Mouse (Mus musculus): ENCODE data around the gene Srpk2.
"Not testable (repeated sequence)": the region's sequence is repeated elsewhere in the genome, so short reads cannot be mapped to it uniquely, and the experiment has no call there.

Srpk2 gene

DNA sequence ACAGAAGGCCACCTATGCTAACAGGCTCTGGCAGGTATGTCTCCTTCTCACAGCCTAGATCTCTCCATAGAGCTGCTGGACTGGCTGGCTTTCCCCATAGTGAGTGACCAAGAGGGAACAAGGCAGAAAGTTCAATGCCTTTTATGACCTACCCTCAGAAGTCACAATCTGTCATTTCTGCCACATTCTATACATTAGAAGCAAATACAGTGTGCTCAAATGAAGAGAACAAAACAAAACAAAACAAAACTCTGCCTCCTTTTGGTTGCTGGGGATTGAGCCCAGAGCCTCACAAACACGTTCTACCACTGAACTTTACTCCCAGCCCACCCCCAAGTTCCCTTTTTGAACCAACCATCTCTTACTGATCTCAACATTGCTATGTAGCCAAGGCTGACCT lies at the start of gene Srpk2:
Gene Srpk2 (minus strand): TSS at position 101 of the 400 bp plus-strand sequence.
- in situ Hi-C loops (cut with MboI; ENCODE audit: low pct_unique_long_range_greater_than_20kb in 1 of 2, low sequenced_read_pairs in 2 of 2, unreplicated experiment in 1 of 2) = loop anchor here in 1 of 2 experiments (25.0 kb wide), 1 partner anchor 422 kb away; no protein-coding TSS in a partner anchor

DNA sequence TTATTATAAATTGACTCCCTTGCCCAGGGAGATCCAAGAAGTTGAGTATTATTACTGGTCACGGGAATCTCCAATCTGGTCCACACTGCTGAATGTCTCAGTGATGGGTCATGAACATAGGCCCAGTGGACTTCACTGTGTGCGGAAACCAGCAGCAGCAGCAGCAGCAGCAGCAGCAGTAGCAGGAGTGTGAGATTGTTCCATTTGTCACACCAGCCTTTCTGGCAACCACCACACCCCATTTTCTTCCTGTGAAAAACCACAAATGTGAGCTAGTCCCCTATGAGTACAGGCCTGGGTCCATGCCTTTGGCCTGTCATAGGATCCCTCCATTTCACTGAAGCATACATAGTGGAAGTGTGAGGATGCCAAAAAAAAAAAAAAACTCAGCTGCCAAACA lies 37.5 kb upstream of the Srpk2 start:
- in situ Hi-C loops (cut with MboI; ENCODE audit: low pct_unique_long_range_greater_than_20kb in 1 of 2, low sequenced_read_pairs in 2 of 2, unreplicated experiment in 1 of 2) = no loop called here

DNA sequence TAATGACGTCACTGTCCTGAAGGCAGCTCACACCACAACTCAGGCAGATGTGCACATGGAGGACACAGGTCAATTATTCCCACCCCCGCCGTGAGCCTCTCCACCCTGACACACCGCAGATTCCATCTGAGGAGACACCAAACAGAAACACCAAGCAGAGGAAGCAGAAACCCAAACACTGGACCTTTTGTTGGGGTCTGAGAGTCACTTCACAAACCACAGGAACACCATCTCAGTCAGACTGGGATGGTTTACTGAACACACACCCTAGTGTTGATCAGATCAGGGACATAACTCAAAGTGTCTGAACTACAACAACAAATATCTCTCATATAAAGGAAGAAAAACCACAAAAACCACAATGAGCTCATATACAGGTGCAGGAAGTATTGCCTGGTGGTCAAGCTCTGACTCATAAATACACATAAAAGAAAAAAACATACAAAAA lies 34.5 kb upstream of the Srpk2 start:
- in situ Hi-C loops (cut with MboI; ENCODE audit: low pct_unique_long_range_greater_than_20kb in 1 of 2, low sequenced_read_pairs in 2 of 2, unreplicated experiment in 1 of 2) = no loop called here

DNA sequence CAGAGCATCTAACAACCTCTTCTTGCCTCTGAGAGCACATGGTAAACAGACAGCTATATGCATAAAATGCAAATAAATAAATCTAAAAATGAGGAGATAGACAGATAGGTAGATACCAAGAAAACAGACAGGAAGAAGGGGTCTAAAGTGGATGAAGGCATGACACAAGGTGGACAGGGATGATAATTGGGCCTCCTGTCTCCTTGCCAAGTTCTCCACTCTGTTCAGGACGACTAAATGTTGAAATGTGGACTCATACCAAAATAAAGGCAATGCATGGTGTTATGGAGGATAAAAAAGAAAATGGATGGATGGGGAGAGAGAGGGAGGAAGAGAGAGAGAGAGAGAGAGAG lies 33.7 kb upstream of the Srpk2 start:
- in situ Hi-C loops (cut with MboI; ENCODE audit: low pct_unique_long_range_greater_than_20kb in 1 of 2, low sequenced_read_pairs in 2 of 2, unreplicated experiment in 1 of 2) = no loop called here

DNA sequence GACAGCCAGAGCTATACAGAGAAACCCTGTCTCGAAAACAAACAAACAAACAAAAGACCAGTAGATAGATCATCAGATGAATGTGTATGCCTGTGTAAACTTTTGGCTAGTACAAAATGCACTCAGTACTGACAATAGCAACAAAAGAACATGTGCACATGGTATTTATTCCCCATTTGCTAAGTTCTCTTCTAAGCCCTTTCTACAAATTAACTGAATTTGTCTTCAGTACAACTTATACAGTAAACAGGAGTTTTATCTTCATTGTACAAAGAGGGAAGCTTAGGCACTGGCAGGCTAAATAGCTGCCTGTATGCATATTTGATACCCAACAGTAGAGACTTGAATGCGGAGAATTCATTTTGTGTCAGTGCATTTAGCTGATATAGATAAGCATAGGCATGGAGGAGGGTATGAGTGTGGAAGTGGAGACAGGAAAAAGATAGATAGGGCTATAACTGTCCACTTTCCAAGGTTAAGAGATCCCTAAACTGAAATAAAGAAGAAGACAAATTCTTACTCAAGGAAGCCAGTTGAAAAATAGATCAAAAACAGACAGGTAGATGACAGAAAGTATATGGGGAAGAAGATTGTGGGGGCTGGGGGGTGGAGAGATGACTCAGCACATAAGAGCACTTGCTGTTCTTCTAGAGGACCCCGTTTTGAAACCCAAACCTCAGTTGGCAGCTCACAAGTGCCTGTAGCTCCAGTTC lies 33.2 kb upstream of the Srpk2 start:
- in situ Hi-C loops (cut with MboI; ENCODE audit: low pct_unique_long_range_greater_than_20kb in 1 of 2, low sequenced_read_pairs in 2 of 2, unreplicated experiment in 1 of 2) = no loop called here

DNA sequence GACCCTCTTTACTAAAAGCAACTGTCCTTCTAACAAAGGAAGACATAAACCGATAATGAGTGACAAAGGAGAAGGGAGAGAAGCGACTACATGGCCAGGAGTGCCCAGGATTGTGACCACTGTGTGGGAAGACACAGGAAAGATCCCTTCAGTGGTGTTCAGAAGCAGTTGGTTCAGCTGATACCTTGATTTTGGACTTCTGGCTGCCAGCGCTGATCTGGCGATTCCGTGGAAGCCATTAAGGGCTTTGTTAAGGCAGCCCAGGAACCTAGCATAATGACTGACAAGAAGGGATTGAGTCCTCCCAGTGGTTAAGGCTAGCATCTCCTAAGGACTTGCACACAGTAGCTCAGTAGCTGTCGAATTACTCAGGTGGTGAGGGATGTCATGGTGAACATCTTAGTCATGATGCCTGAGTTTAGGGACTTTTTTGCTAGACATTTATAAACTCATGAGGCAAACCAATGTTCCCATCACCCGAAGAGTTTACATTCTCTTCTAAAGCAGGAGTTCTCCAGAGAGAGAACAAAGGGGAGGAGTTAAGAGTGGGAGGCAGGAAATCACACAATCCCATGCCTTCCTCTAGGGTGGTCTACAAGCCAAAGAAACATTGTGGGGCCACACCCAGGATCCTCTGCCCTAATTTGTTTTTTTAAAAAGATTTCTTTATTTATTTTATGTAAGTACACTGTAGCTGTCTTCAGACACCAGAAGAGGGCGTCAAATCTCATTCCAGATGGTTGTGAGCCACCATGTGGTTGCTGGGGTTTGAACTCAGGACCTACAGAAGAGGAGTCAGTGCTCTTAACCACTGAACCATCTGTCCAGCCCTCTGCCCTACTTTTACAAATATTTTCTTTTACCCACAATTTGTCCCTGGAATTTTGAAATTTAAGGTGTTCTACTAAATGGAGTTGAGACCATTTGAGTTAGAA lies 29.3 kb upstream of the Srpk2 start:
- in situ Hi-C loops (cut with MboI; ENCODE audit: low pct_unique_long_range_greater_than_20kb in 1 of 2, low sequenced_read_pairs in 2 of 2, unreplicated experiment in 1 of 2) = loop anchor here (5.0 kb wide), 1 partner anchor 139 kb away; no protein-coding TSS in a partner anchor

DNA sequence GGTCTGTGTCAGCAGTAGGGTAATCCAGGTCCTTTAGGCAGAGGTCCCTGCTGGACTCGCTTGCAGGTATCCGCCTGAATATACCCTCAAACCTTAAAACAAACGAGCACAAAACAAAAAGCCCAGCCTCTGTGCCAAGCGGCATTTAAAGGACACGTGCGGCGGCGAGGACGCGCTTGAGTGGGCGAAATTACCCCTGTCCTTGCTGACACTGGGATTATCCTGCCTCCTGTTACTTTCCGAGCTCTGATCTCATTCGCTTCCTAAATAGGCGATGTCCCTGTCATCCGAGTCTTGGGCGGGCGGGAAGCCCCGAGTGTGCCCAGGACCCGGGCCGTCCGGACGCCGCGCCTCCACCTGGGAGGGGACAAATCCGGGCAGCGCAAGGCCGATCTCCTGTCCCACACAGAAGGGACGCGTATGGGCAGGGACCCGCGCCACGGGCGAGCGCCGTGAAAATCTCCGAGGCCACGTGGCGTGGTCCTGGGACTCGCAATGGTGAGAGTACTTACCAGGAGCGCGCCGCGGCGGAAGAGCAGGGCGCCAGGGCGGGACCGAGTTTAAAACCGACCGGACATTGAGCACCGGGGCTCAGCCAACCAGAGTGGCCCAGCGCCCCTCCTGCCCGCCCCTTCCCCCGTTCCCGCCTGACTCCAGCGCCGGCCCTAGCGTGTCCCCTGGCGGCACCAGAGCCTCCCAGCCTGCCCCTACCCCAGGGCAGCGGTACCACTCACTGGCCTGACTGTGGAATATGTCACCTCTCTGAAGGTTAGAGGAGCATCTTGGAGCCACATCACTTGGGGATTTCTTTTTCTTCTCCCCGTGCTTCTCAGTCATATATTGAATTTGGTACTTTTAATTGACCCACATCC lies 27.9 kb upstream of the Srpk2 start:
- in situ Hi-C loops (cut with MboI; ENCODE audit: low pct_unique_long_range_greater_than_20kb in 1 of 2, low sequenced_read_pairs in 2 of 2, unreplicated experiment in 1 of 2) = loop anchor here (5.0 kb wide), 1 partner anchor 140 kb away; no protein-coding TSS in a partner anchor

DNA sequence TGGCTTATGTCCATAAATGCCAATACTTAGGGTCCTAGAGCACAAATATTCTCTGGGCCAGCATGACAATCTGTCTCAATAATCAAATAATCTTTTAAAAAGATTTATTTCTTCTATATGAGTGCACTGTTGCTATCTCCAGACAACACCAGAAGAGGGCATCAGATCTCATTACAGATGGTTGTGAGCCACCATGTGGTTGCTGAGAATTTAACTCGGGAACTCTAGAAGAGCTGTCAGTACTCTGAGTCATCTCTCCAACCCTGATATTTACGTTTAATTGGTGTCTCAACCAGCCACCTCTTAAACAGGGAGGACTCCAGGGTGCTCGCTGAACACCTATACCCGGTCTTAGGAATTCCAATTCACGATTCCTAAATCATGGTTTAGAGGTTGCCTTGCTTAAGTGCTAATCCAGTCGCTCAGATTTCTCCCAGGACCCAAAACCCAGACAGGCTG lies 27.3 kb upstream of the Srpk2 start:
- in situ Hi-C loops (cut with MboI; ENCODE audit: low pct_unique_long_range_greater_than_20kb in 1 of 2, low sequenced_read_pairs in 2 of 2, unreplicated experiment in 1 of 2) = loop anchor here (5.0 kb wide), 1 partner anchor 141 kb away; no protein-coding TSS in a partner anchor

DNA sequence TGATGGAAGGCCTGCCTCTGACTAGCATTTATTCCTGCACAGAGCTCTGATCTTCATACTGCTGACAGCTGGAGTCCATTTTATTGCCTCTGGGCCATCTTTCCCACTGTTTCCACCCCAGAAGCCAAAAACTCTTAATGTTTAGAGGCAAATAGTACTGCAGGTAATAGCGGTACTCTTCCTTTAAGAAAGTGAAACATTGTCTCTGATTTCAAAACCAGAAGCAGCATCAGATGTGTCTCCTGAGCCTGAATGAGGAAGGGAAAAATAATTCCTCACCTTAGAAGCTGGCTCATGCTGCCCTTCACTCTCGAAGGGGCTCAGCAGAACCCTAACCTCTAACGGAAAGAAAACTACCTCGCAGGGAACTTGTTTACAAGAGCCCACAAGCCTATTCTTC lies 26.8 kb upstream of the Srpk2 start:
- in situ Hi-C loops (cut with MboI; ENCODE audit: low pct_unique_long_range_greater_than_20kb in 1 of 2, low sequenced_read_pairs in 2 of 2, unreplicated experiment in 1 of 2) = loop anchor here (5.0 kb wide), 1 partner anchor 141 kb away; no protein-coding TSS in a partner anchor

DNA sequence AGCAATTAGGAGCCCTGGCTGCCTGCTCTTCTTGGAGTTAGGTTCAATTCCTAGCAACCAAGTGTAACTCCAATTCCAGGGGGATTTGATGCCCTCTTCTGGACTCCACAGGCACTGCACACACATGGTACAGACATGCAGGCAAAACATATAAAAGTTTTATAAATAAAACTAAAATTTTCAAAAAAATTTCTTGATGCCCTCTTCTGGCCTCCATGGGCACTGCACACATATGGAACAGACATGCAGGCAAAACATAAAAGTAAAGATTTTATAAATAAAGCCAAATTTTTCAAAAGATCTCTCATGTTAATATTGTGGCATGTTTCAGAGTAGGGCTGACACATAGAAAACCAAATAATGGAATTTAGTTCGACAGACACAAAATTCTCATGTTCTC lies 25.2 kb upstream of the Srpk2 start:
- in situ Hi-C loops (cut with MboI; ENCODE audit: low pct_unique_long_range_greater_than_20kb in 1 of 2, low sequenced_read_pairs in 2 of 2, unreplicated experiment in 1 of 2) = loop anchor here (5.0 kb wide), 1 partner anchor 143 kb away; no protein-coding TSS in a partner anchor

DNA sequence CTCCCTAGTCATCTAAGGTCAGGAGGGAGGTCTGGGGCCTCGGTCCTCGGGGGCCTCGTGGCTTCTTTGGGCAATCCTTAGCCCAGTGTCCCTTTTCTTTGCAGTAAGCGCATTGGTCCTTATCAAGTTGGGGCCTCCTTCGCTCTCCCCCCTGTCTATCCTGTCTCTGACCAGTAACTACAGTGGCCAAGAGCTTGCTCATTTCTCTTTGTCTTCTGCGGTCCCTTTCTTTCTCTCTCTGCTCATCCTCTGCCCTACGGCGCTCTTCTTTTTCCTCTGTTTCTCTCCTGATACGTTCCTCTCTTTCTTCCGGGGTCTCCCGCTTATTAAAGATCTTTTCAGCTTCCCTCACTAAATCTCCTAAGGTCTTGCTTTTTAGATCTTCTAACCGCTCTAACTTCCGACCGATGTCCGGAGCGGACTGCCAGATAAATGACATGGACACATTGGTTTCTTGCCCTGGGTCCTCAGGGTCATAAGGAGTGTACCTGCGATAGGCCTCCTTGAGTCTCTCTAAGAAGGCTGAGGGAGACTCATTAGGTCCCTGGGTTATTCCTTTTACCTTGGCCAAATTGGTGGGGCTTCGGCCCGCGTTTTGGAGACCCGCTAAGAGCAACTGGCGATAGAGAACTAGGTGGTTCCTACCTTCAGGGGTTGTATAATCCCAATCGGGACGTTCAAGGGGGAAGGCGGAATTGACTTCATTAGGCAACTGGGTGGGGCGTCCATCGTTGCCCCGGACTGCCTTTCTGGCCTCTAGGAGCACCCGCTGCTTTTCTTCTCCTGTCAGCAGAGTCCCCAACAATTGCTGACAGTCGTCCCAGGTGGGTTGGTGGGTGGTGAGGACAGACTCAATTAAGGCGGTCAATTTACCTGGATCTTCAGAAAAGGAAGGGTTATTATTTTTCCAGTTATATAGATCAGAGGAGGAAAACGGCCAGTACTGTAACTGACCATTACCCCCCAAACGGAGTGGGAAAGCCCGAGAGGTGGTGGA lies 22.5 kb upstream of the Srpk2 start:
- in situ Hi-C loops (cut with MboI; ENCODE audit: low pct_unique_long_range_greater_than_20kb in 1 of 2, low sequenced_read_pairs in 2 of 2, unreplicated experiment in 1 of 2) = not testable (repeated sequence)

DNA sequence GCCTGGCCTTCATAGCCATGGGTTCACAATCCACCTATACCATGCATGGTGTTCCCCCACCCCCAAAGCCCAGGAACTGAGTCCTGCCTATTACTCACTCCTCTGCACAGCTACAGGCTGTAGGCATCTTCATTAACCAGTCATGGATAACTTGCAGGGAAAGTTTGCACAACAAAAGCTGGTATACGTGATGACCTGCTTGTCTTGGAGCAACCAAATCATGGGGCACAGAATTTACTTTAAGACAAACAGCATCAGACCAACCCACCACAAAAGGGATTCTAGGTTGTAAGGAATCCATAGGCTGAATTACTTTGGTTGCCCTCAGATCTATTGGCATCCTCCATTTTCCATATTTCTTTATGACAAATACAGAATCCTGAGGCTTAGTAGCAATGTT lies 13.0 kb upstream of the Srpk2 start:
- in situ Hi-C loops (cut with MboI; ENCODE audit: low pct_unique_long_range_greater_than_20kb in 1 of 2, low sequenced_read_pairs in 2 of 2, unreplicated experiment in 1 of 2) = loop anchor here in 1 of 2 experiments (25.0 kb wide), 1 partner anchor 435 kb away; no protein-coding TSS in a partner anchor

DNA sequence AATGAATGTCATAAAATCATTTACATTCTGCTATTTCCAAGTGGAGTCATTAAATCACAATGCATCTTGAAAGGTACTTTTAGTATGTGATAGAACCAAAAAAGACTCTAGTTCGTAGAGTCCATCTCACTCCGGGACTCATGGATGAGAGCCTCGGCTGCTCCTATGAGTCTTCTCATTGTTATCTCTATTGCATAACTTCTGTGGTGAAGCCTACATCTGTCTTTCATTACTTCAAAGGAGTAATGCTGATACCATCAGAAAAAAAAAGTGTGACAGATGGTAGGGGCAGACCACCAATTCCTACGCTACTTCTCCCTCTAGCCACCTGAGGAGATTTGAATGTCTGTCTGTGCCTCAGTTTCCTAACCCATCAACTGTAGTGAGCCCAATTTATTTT lies 986 bp downstream of the Srpk2 start:
- in situ Hi-C loops (cut with MboI; ENCODE audit: low pct_unique_long_range_greater_than_20kb in 1 of 2, low sequenced_read_pairs in 2 of 2, unreplicated experiment in 1 of 2) = loop anchor here in 1 of 2 experiments (25.0 kb wide), 1 partner anchor 421 kb away; no protein-coding TSS in a partner anchor

DNA sequence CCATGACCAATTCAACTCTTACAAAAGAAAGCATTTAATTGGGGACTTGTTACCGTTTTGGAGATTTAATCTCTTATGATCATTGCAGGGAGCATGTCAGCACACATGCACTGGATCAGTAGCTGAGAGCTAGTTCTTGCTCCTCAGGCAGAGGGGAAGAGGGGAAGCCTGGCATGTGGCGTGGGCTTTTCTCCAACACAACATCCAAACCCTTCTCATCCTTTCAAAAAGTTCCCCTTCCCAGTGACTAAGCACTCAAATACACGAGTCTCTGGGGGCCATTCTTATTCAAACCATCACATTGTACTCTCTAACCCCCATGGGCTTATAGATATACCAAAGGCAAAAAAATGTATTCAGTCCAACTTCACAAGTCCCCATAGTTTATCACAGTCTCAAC lies 5.4 kb downstream of the Srpk2 start:
- in situ Hi-C loops (cut with MboI; ENCODE audit: low pct_unique_long_range_greater_than_20kb in 1 of 2, low sequenced_read_pairs in 2 of 2, unreplicated experiment in 1 of 2) = loop anchor here in 1 of 2 experiments (25.0 kb wide), 1 partner anchor 417 kb away; no protein-coding TSS in a partner anchor

DNA sequence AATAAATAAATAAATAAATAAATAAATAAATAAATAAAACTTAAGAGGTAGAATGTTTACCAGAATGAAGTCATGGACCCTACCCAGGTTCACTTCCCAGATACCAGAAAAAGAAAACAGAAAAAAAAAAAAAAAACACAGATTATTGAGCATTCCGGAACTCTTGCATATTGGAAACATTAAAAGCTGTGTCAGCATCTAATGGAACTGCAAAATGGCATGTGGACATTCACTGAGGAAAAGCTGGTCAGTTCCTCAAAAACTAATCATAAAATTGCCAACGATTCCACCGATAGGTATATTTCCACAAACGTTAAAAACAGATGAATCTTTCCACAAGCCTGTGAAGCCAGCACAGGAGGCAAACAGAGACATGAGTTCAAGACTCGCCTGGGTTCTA lies 6.5 kb downstream of the Srpk2 start:
- in situ Hi-C loops (cut with MboI; ENCODE audit: low pct_unique_long_range_greater_than_20kb in 1 of 2, low sequenced_read_pairs in 2 of 2, unreplicated experiment in 1 of 2) = loop anchor here in 1 of 2 experiments (25.0 kb wide), 1 partner anchor 416 kb away; no protein-coding TSS in a partner anchor

DNA sequence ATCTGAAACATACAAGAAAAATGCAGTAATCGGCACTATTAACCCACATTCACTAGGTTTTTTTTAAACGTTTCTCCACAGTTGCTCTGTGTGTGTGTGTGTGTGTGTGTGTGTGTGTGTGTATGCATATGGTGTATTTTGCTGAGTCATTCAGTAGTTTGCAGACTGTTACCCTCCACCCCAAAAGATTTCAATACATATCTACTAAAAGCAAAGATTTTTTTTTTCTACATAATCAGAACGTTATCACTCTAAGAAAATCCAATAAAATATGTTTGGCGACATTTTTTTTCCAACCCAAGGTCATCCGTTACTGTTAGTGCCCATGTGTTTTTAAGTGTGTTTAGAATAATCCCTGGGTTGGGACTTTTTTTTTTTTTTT lies 7.4 kb downstream of the Srpk2 start:
- in situ Hi-C loops (cut with MboI; ENCODE audit: low pct_unique_long_range_greater_than_20kb in 1 of 2, low sequenced_read_pairs in 2 of 2, unreplicated experiment in 1 of 2) = loop anchor here in 1 of 2 experiments (25.0 kb wide), 1 partner anchor 415 kb away; no protein-coding TSS in a partner anchor

All from mouse embryonic stem cell (cell line).